Mouse (Mus musculus) left cerebral cortex, adult 8-10 months (tissue): ENCODE measurements around the gene Mmp3. TPM values are rescaled to one million over a fixed set of nuclear protein-coding genes. Genes with fewer than 3 reads are reported as not detected.
"Not testable (repeated sequence)": the region's sequence is repeated elsewhere in the genome, so short reads cannot be mapped to it uniquely, and the experiment has no call there.

Experiments
- DNase-seq, 2 experiments: peaks; one replicate each; pipeline ENCODE4 v3.0.0; 2022; ENCODE audit warnings: low spot score in 2 of 2
- total RNA-seq, 4 experiments: library from RNA; stranded (reverse); gene quantifications; 2 replicates each; pipeline ENCODE4 v1.2.4; 2022

Mmp3 gene
- not detected for total RNA-seq

GRCm38 (mm10) chr9:7445522-7445921 lies at the start of gene Mmp3:
Gene Mmp3 (plus strand): TSS chr9:7445822.
- DNase-seq = no peak

- not testable (repeated sequence) for DNase-seq
Measured at GRCm38 (mm10) chr9:7396556-7396955, 49.1 kb upstream of the Mmp3 start.

GRCm38 (mm10) chr9:7453302-7453701 lies 7.7 kb downstream of the Mmp3 start:
- no peak for DNase-seq

GRCm38 (mm10) chr9:7470262-7470661 lies 24.6 kb downstream of the Mmp3 start:
- no peak for DNase-seq

GRCm38 (mm10) chr9:7483684-7484394 lies 38.2 kb downstream of the Mmp3 start:
- DNase-seq = no peak

- DNase-seq = no peak
Measured at GRCm38 (mm10) chr9:7501138-7501537, 55.5 kb downstream of the Mmp3 start.

- DNase-seq = no peak
Measured at GRCm38 (mm10) chr9:7502051-7502450, 56.4 kb downstream of the Mmp3 start, which contains the start of gene Mmp10. Gene Mmp10 (plus strand): TSS chr9:7502352.

Other genes starting within 250 kb of the Mmp3 start
- not detected for gene Mmp13, start 173.3 kb upstream of the Mmp3 start, total RNA-seq
- under 1 TPM in 2 of 4 experiments, not detected in 2; 0.16 to 0.84 TPM for gene Mmp12, start 101.4 kb upstream of the Mmp3 start, total RNA-seq
- not detected for gene Mmp1b, start 57.8 kb upstream of the Mmp3 start, total RNA-seq
- not detected for gene Mmp10, start 56.5 kb downstream of the Mmp3 start, total RNA-seq
- not detected for gene Mmp8, start 112.6 kb downstream of the Mmp3 start, total RNA-seq
- gene Mmp27, start 125.6 kb downstream of the Mmp3 start, total RNA-seq = not detected
- not detected for gene Mmp20, start 182.4 kb downstream of the Mmp3 start, total RNA-seq
- not detected for gene Mmp7, start 246.3 kb downstream of the Mmp3 start, total RNA-seq